Mouse (Mus musculus): Measurements from ENCODE around the gene Hspg2.

GRCm38 (mm10) chr4:137469081-137469844 lies 694 bp downstream of the Hspg2 start:
- TF ChIP-seq CTCF (IDR thresholded peaks at IDR 0.05; ENCODE audit: low read depth, low read length) (no peak), POLR2A (IDR thresholded peaks at IDR 0.05; ENCODE audit: extremely low read depth, insufficient read depth, low read length) (no peak)

Data from liver, adult 2 months (tissue).